Mouse (Mus musculus) lung, embryonic 14.5 days (tissue): Measurements from ENCODE around the gene Ano9. TPM values are rescaled to one million over a fixed set of nuclear protein-coding genes. Genes with fewer than 3 reads are reported as not detected.
A peak's percentile ranks its signal among the peaks of the same experiment; 100 is the strongest.

Experiments
- ATAC-seq: fragments of 200-750 bp; cut with Nextera tagmentation; 2 replicates; pipeline ENCODE4 v1.8.0; 2017; ENCODE audit warnings: mild to moderate bottlenecking, moderate TSS enrichment, moderate library complexity; ENCODE audit not compliant: insufficient read depth
- DNase-seq: peaks from one replicate; pipeline ENCODE4 v3.0.0-alpha.2; 2015
- H3K27ac ChIP-seq: fragments of 300-500 bp; sonication (generic); 2 replicates; pipeline ENCODE4 v1.5.1; 2014; ENCODE audit warnings: low read depth, mild to moderate bottlenecking, moderate library complexity
- H3K27me3 ChIP-seq: fragments of 300-500 bp; sonication (generic); 2 replicates; pipeline ENCODE4 v1.6.1; 2014; ENCODE audit warnings: low read length, control low read depth; ENCODE audit not compliant: insufficient read depth
- H3K36me3 ChIP-seq: fragments of 300-500 bp; sonication (generic); 2 replicates; pipeline ENCODE4 v1.6.1; 2014; ENCODE audit warnings: control low read depth; ENCODE audit not compliant: insufficient read depth
- H3K4me1 ChIP-seq: fragments of 300-500 bp; sonication (generic); 2 replicates; pipeline ENCODE4 v1.6.1; 2014; ENCODE audit warnings: antibody characterized with exemption, control low read depth; ENCODE audit not compliant: insufficient read depth
- H3K4me2 ChIP-seq: fragments of 300-500 bp; sonication (generic); 2 replicates; pipeline ENCODE4 v1.6.1; 2014; ENCODE audit warnings: mild to moderate bottlenecking
- H3K4me3 ChIP-seq: fragments of 300-500 bp; sonication (generic); 2 replicates; pipeline ENCODE4 v1.5.1; 2014; ENCODE audit warnings: low read depth, low read length
- H3K9ac ChIP-seq: fragments of 300-500 bp; sonication (generic); 2 replicates; pipeline ENCODE4 v1.6.1; 2014
- H3K9me3 ChIP-seq: fragments of 300-500 bp; sonication (generic); 2 replicates; pipeline ENCODE4 v1.6.1; 2016; ENCODE audit warnings: low read depth, low read length, control low read depth
- CTCF ChIP-seq: IDR thresholded peaks from 2 replicates; pipeline ENCODE4 v1.5.1; 2016; ENCODE audit warnings: antibody characterized with exemption, low read depth
- WGBS: fragments of 180-500 bp; shearing (Covaris S2); extraction: QIAGEN DNeasy Blood & Tissue Kit; methylation state at CpG from one replicate; pipeline ENCODE4 v1.1.7; 2014; 5-methylcytosine and 5-hydroxymethylcytosine counted together
- polyA plus RNA-seq: library from polyadenylated mRNA; unstranded; fragments of >200 nt; fragmentation: Nextera tagmentation; extraction: Ambion mirVana; gene quantifications from 2 replicates; pipeline ENCODE4 v1.2.1, GENCODE M21; 2014

The Ano9 gene
- polyA plus RNA-seq, 1 experiment from 2014 or later, result 4.2 TPM

GRCm38 (mm10) chr7:141103161-141103560, 14.4 kb downstream of the Ano9 start:
- WGBS, result 61% methylated on average over 3 of the region's 3 CpGs
- H3K36me3 ChIP-seq, result no peaks in the 10 kb centered on the region
- H3K27ac ChIP-seq, result no peak overlapping the region
- H3K4me1 ChIP-seq, result no peaks in the 10 kb centered on the region
- H3K4me2 ChIP-seq, result no peak overlapping the region
- ATAC-seq, result no peak
- TF ChIP-seq CTCF, result no peak
- no peak overlapping the region for H3K9ac ChIP-seq
- no peaks in the 10 kb centered on the region for H3K9me3 ChIP-seq
- no peak overlapping the region for H3K4me3 ChIP-seq
- H3K27me3 ChIP-seq, result peaks cover 16% of the 10 kb centered on the region
- no peak for DNase-seq

- ATAC-seq, result peak; percentile 70
- H3K9ac ChIP-seq, result peak within 1 kb of the TSS; percentile 40
These were observed 17.5 kb downstream of the Ano9 start, which contains the start of gene Sigirr for GRCm38 (mm10) chr7:141099911-141100691. TSS of gene Sigirr (minus strand) at chr7:141100572.

GRCm38 (mm10) chr7:141097177-141097576, 20.4 kb downstream of the Ano9 start:
- peaks cover under 1% of the 10 kb centered on the region; the same call in 1 of the 2 replicates for H3K4me1 ChIP-seq
- whole genome bisulfite sequencing, result 74% methylated on average over 5 of the region's 5 CpGs
- ATAC-seq (no peak), DNase-seq (no peak)
- H3K4me3 ChIP-seq, result no peak overlapping the region
- no peak overlapping the region for H3K27ac ChIP-seq
- no peaks in the 10 kb centered on the region for H3K36me3 ChIP-seq
- H3K9ac ChIP-seq, result no peak overlapping the region
- H3K4me2 ChIP-seq, result no peak overlapping the region
- peaks cover 16% of the 10 kb centered on the region for H3K27me3 ChIP-seq
- H3K9me3 ChIP-seq, result no peaks in the 10 kb centered on the region
- TF ChIP-seq CTCF, result no peak

More at GRCm38 (mm10) chr7:141099911-141100691, 17.5 kb downstream of the Ano9 start, which contains the start of gene Sigirr:
- WGBS, result 1% methylated on average over 56 of the region's 56 CpGs
- no peaks in the 10 kb centered on the region for H3K36me3 ChIP-seq
- H3K9me3 ChIP-seq, result no peaks in the 10 kb centered on the region
- peak within 1 kb of the TSS; percentile 42 for H3K4me3 ChIP-seq
- TF ChIP-seq CTCF, result no peak
- peak within 1 kb of the TSS; percentile 65 for H3K27ac ChIP-seq
- H3K4me2 ChIP-seq, result peak within 1 kb of the TSS; percentile 82
- no peaks in the 10 kb centered on the region for H3K4me1 ChIP-seq
- DNase-seq, result peak; percentile 69
- peaks cover 16% of the 10 kb centered on the region for H3K27me3 ChIP-seq

- no peak overlapping the region for H3K4me3 ChIP-seq
- H3K27ac ChIP-seq, result no peak overlapping the region
- H3K4me1 ChIP-seq, result peaks cover 4% of the 10 kb centered on the region; the same call in 1 of the 2 replicates
- 30% methylated on average over 6 of the region's 6 CpGs for WGBS
- H3K9me3 ChIP-seq, result no peaks in the 10 kb centered on the region
- no peak overlapping the region for H3K9ac ChIP-seq
- no peaks in the 10 kb centered on the region for H3K36me3 ChIP-seq
- peaks cover 16% of the 10 kb centered on the region for H3K27me3 ChIP-seq
- TF ChIP-seq CTCF, result 0 out of 2 replicates have a peak, but pooled peaks have one; percentile 11
- H3K4me2 ChIP-seq, result peak overlapping the region; percentile 42; the same call in 1 of the 2 replicates
- DNase-seq (peak; percentile 60), ATAC-seq (no peak; the same call in 1 of the 2 replicates)
These were observed 21.0 kb downstream of the Ano9 start for GRCm38 (mm10) chr7:141096649-141097056.

- ATAC-seq (no peak), DNase-seq (no peak)
- no peaks in the 10 kb centered on the region for H3K9me3 ChIP-seq
- no peak overlapping the region for H3K27ac ChIP-seq
- no peak overlapping the region for H3K4me3 ChIP-seq
- H3K27me3 ChIP-seq, result peaks cover 16% of the 10 kb centered on the region
- H3K9ac ChIP-seq, result no peak overlapping the region
- no peaks in the 10 kb centered on the region for H3K36me3 ChIP-seq
- peak overlapping the region; percentile 42 for H3K4me2 ChIP-seq
- 80% methylated on average over 6 of the region's 6 CpGs for WGBS
- TF ChIP-seq CTCF, result no peak
- H3K4me1 ChIP-seq, result peaks cover 4% of the 10 kb centered on the region; the same call in 1 of the 2 replicates
These were observed 21.6 kb downstream of the Ano9 start for GRCm38 (mm10) chr7:141096021-141096420.

- ATAC-seq, result no peak
These were observed 23.0 kb downstream of the Ano9 start for GRCm38 (mm10) chr7:141094487-141095205.

GRCm38 (mm10) chr7:141093950-141094349, 23.7 kb downstream of the Ano9 start:
- no peaks in the 10 kb centered on the region for H3K9me3 ChIP-seq
- H3K4me1 ChIP-seq, result peaks cover 4% of the 10 kb centered on the region; the same call in 1 of the 2 replicates
- peaks cover 4% of the 10 kb centered on the region for H3K27me3 ChIP-seq
- H3K9ac ChIP-seq, result no peak overlapping the region
- H3K4me2 ChIP-seq, result no peak overlapping the region
- TF ChIP-seq CTCF, result no peak
- ATAC-seq (no peak), DNase-seq (no peak)
- H3K4me3 ChIP-seq, result no peak overlapping the region
- 72% methylated on average over 6 of the region's 6 CpGs for whole genome bisulfite sequencing
- no peak overlapping the region for H3K27ac ChIP-seq
- H3K36me3 ChIP-seq, result no peaks in the 10 kb centered on the region

More at GRCm38 (mm10) chr7:141094487-141095205, 23.0 kb downstream of the Ano9 start:
- no peak for DNase-seq
- no peak overlapping the region for H3K4me2 ChIP-seq
- peaks cover 4% of the 10 kb centered on the region; the same call in 1 of the 2 replicates for H3K4me1 ChIP-seq
- peaks cover 5% of the 10 kb centered on the region for H3K27me3 ChIP-seq
- no peak for TF ChIP-seq CTCF
- H3K9me3 ChIP-seq, result no peaks in the 10 kb centered on the region
- 62% methylated on average over 15 of the region's 15 CpGs for WGBS
- H3K27ac ChIP-seq, result no peak overlapping the region
- H3K36me3 ChIP-seq, result no peaks in the 10 kb centered on the region
- no peak overlapping the region for H3K4me3 ChIP-seq
- no peak overlapping the region for H3K9ac ChIP-seq
